ENCODE assay signal across 8 mouse cellular contexts in genomic region chr11:61930640-61931586, GRCm38 (mm10). TPM values are rescaled to one million over a fixed set of nuclear protein-coding genes. Genes with fewer than 3 reads are reported as not detected.
DNase-seq lines count a peak whose midpoint lies in the region; ATAC-seq lines count a peak whose summit lies in the region.

No protein-coding gene starts in this region.

- peak overlapping the region; percentile 54 for H3K4me2 ChIP-seq in forebrain, embryonic 14.5 days (ENCODE audit: low read length)

- H3K9me3 ChIP-seq in forebrain, embryonic 14.5 days (replicated peaks; ENCODE audit: control insufficient read depth, low read length), result no peaks in the 10 kb centered on the region

- H3K4me3 ChIP-seq in forebrain, embryonic 14.5 days (ENCODE audit: low read depth, low read length), result peak overlapping the region; percentile 95

- 19% methylated on average over 11 of the region's 11 CpGs for WGBS in forebrain, embryonic 14.5 days

- peak overlapping the region; percentile 82 for H3K27ac ChIP-seq in forebrain, embryonic 14.5 days (ENCODE audit: low read depth, low read length)

- H3K36me3 ChIP-seq in forebrain, embryonic 14.5 days (ENCODE audit: control insufficient read depth, insufficient read depth, low read length), result no peaks in the 10 kb centered on the region

- H3K9ac ChIP-seq in forebrain, embryonic 14.5 days (ENCODE audit: low read length), result peak overlapping the region; percentile 93

- peaks cover 7% of the 10 kb centered on the region; the same call in 1 of the 2 replicates for H3K4me1 ChIP-seq in forebrain, embryonic 14.5 days (ENCODE audit: control insufficient read depth, insufficient read depth, low read length)

- no peaks in the 10 kb centered on the region for H3K27me3 ChIP-seq in forebrain, embryonic 14.5 days (replicated peaks; ENCODE audit: control insufficient read depth, insufficient read depth, low read length)

- DNase-seq in cerebellum, postnatal 25 days, result peak; percentile 20 to 26
- no peak for DNase-seq in cerebellum, adult 18-20 months
- peak; percentile 43 for DNase-seq in adrenal gland, postnatal 10 days
- DNase-seq in forebrain, embryonic 14.5 days (ENCODE audit: low spot score), result no peak
- peak; percentile 20 for DNase-seq in kidney, adult 18-20 months
- DNase-seq in thymus, postnatal 4 days, result peak; percentile 18
- no peak for DNase-seq in layer of hippocampus, adult 18-20 months (ENCODE audit: low spot score in 2 of 2)

- ATAC-seq in forebrain, embryonic 14.5 days, result no peak
- peak; percentile 10; the same call in 1 of the 2 replicates for ATAC-seq in megakaryocyte, adult 5-6 weeks (ENCODE audit: poor library complexity, severe bottlenecking)

RNA-seq across cellular contexts. Expression of gene Akap10, which starts 0.9 kb away (rescaled TPM):
- 10 to 100 TPM; 22.2 to 26.8 TPM for total RNA-seq in adrenal gland, postnatal 10 days (2021)
- polyA plus RNA-seq in forebrain, embryonic 14.5 days (2014; fragmentation: Nextera tagmentation; extraction: Ambion mirVana), result 8.9 and 10.8 TPM in 2 replicates
- total RNA-seq in megakaryocyte, adult 5-6 weeks (2015), result 37.5 and 42.9 TPM in 2 replicates
- total RNA-seq in megakaryocyte, adult 5-6 weeks (2017), result 45.5 and 47.9 TPM in 2 replicates
- 10 to 100 TPM; 36.1 to 37.6 TPM for total RNA-seq in layer of hippocampus, adult 18-20 months (2021)

RNA-seq across cellular contexts. Expression of gene Specc1, which starts 25.6 kb away (rescaled TPM):
- 10 to 100 TPM in 1 of 2 experiments, 1 to 10 TPM in 1; 9.7 to 12.4 TPM for total RNA-seq in adrenal gland, postnatal 10 days (2021)
- polyA plus RNA-seq in forebrain, embryonic 14.5 days (2014; fragmentation: Nextera tagmentation; extraction: Ambion mirVana), result 9.2 and 10.8 TPM in 2 replicates
- 22.5 and 23.9 TPM in 2 replicates for total RNA-seq in megakaryocyte, adult 5-6 weeks (2015)
- total RNA-seq in megakaryocyte, adult 5-6 weeks (2017), result 44.6 and 54.5 TPM in 2 replicates
- total RNA-seq in layer of hippocampus, adult 18-20 months (2021), result 10 to 100 TPM; 91.4 to 93.9 TPM

Comparison
In these comparisons a context has a peak if more than half of its experiments do, and no peak if none do; other contexts are left out.
1. DNase-seq: peak in cerebellum, postnatal 25 days (2 of 2), adrenal gland, postnatal 10 days (single experiment), kidney, adult 18-20 months (single experiment) and thymus, postnatal 4 days (single experiment); none in cerebellum, adult 18-20 months (0 of 2), forebrain, embryonic 14.5 days (single experiment) and layer of hippocampus, adult 18-20 months (0 of 2).